Mouse (Mus musculus): ENCODE measurements around the gene Dnah2.

DNA sequence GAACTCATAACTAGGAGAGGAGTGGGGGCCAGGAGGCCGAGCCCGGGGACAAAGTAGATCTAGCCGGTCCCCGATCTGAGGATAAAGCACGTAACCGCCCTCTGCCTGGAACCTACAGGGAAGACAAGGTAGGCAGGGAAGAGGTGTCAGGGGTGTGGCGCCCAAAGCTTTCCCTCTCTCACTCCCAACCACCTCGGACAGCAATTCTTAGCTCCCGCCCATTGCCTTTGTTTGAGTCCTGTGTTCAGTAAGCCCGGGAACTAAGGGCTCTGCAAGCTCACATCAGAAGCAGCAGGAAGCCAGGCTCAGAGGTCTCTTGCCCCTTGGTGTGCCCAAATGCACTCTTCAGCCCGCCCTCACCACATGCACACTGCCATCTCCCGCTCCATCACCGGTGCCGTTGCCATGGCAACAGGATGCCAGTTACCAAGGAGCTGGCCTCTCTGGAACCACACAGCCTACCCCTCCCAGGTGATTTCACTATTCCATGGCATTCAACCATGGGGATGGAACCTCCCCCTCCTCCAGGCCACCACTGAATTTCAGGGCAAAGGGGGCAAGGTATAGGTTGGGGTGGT is 8.6 kb upstream of the Dnah2 start:
- TF ChIP-seq MYOD1 (IDR thresholded peaks at IDR 0.05; ENCODE audit: control insufficient read depth, insufficient read length, low read depth) = no peak
- TF ChIP-seq CTCF (IDR thresholded peaks at IDR 0.05; ENCODE audit: control insufficient read depth, insufficient read depth, insufficient read length) = no peak
- no peak for TF ChIP-seq USF1 (IDR thresholded peaks at IDR 0.05; ENCODE audit: low read depth)
- no peak for TF ChIP-seq CEBPB (IDR thresholded peaks at IDR 0.05; ENCODE audit: low read depth)

All from C2C12 (cell line).